ENCODE assay signal across 9 mouse cellular contexts in the genomic region with DNA sequence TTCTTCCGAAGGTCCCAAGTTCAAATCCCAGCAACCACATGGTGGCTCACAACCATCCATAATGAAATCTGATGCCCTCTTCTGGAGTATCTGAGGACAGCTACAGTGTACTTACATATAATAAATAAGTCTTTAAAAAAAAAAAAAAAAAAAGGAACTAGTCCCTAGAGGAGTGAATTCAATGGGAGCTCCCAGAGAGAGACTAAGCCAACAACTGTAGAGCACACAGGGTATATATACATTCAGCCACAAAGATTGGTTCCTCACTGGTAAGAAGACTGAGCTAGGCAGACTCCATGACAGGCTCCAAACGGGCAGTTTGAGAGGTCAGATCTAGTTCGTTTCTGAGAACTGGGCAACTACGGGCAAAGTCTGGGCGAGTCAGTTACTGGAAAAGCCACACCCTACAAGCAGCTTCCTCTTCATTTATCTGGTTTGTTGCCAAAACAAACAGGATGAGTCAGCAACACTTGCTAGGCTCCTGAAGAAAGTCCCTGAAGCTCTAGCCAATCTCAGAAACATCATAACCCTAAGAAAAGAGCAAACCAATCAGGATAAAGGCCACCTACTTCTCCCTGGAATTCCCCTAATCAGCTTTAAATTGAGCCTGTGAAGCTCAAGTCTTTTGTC. TPM values are rescaled to one million over a fixed set of nuclear protein-coding genes. Genes with fewer than 3 reads are reported as not detected.
DNase-seq lines count a peak whose midpoint lies in the region; ATAC-seq and TF ChIP-seq lines count a peak whose summit lies in the region.
"Had no signal": no experiment of that assay in that cellular context is flagged by ENCODE, and none has a peak within 500 bp of the region (broad histone marks: within the 10 kb centered on the region; RNA-seq: fewer than 3 reads in every experiment).

No protein-coding gene starts in this region.

- peak; percentile 19 for TF ChIP-seq POLR2A in myocyte (IDR thresholded peaks at IDR 0.05; ENCODE audit: insufficient read length, low read depth)

- H3K27me3 ChIP-seq in kidney, postnatal 0 days (ENCODE audit: insufficient read depth, low read length): no peaks in the 10 kb centered on the region
- no peaks in the 10 kb centered on the region for H3K27me3 ChIP-seq in myocyte (ENCODE audit: control insufficient read depth, insufficient read depth, insufficient read length)
- H3K27me3 ChIP-seq: embryonic facial prominence, embryonic 15.5 days had no signal

- no peak overlapping the region for H3K4me2 ChIP-seq in kidney, postnatal 0 days (ENCODE audit: low read length)
- H3K4me2 ChIP-seq in myocyte (ENCODE audit: low read depth): peak overlapping the region; percentile 39
- H3K4me2 ChIP-seq: embryonic facial prominence, embryonic 15.5 days had no signal

- no peaks in the 10 kb centered on the region for H3K9me3 ChIP-seq in kidney, postnatal 0 days (replicated peaks; ENCODE audit: low read length)
- H3K9me3 ChIP-seq: embryonic facial prominence, embryonic 15.5 days had no signal

- no peaks in the 10 kb centered on the region for H3K4me1 ChIP-seq in kidney, postnatal 0 days (replicated peaks; ENCODE audit: insufficient read depth, low read length)
- H3K4me1 ChIP-seq: embryonic facial prominence, embryonic 15.5 days had no signal

- no peaks in the 10 kb centered on the region for H3K36me3 ChIP-seq in kidney, postnatal 0 days (ENCODE audit: insufficient read depth, low read length)
- H3K36me3 ChIP-seq in myocyte (ENCODE audit: control insufficient read depth, insufficient read depth): no peaks in the 10 kb centered on the region
- H3K36me3 ChIP-seq: embryonic facial prominence, embryonic 15.5 days had no signal

- ATAC-seq in kidney, postnatal 0 days (replicated peaks; ENCODE audit: low FRiP score, low read depth): no peak

- TF ChIP-seq CTCF in kidney, postnatal 0 days (IDR thresholded peaks at IDR 0.05; ENCODE audit: low read depth): no peak

- intact Hi-C loops in left cerebral cortex, postnatal 25 days (cut with DNase I): no loop called here

- peak; percentile 21 for DNase-seq in thymus, postnatal 0 days (ENCODE audit: low spot score)
- no peak for DNase-seq in thymus, postnatal 4 days
- peak; percentile 11 for DNase-seq in embryo, embryonic 10.5 days (ENCODE audit: low spot score)
- DNase-seq in kidney, postnatal 0 days (ENCODE audit: low spot score): peak; percentile 56
- DNase-seq in cerebellum, adult 11 months: no peak
- no peak for DNase-seq in left cerebral cortex, postnatal 25 days (ENCODE audit: low spot score in 2 of 2)
- DNase-seq in frontal cortex, postnatal 36 days (ENCODE audit: low spot score in 2 of 2): no peak

- H3K79me2 ChIP-seq in myocyte (ENCODE audit: control insufficient read depth, insufficient read depth): no peaks in the 10 kb centered on the region

- H3ac ChIP-seq in myocyte (ENCODE audit: control insufficient read depth, insufficient read length): no peak overlapping the region

- H3K4me3 ChIP-seq in kidney, postnatal 0 days (replicated peaks; ENCODE audit: low read depth, low read length): no peak overlapping the region
- no peak overlapping the region for H3K4me3 ChIP-seq in myocyte
- H3K4me3 ChIP-seq: embryonic facial prominence, embryonic 15.5 days had no signal

- no peak overlapping the region for H3K9ac ChIP-seq in kidney, postnatal 0 days (ENCODE audit: low read depth, low read length)
- H3K9ac ChIP-seq: embryonic facial prominence, embryonic 15.5 days had no signal

- 65% methylated on average over 5 of the region's 5 CpGs for WGBS in kidney, postnatal 0 days

- no peak overlapping the region for H3K27ac ChIP-seq in kidney, postnatal 0 days
- H3K27ac ChIP-seq: embryonic facial prominence, embryonic 15.5 days had no signal

TF ChIP-seq in myocyte, 11 proteins besides CTCF, POLR2A, EP300 and RAD21:
- no peak for TF ChIP-seq POLR2AphosphoS2 (IDR thresholded peaks at IDR 0.05; ENCODE audit: insufficient read length, low read depth)
- no peak for TF ChIP-seq SRF (IDR thresholded peaks at IDR 0.05; ENCODE audit: control insufficient read depth, insufficient read length, low read depth)
- TF ChIP-seq CEBPB (IDR thresholded peaks at IDR 0.05; ENCODE audit: insufficient read depth, poor library complexity, severe bottlenecking): no peak
- no peak for TF ChIP-seq REST (IDR thresholded peaks at IDR 0.05; ENCODE audit: insufficient read depth, insufficient read length)
- TF ChIP-seq TCF3 (IDR thresholded peaks at IDR 0.05; ENCODE audit: insufficient read length, low read depth): no peak
- TF ChIP-seq USF1 (IDR thresholded peaks at IDR 0.05; ENCODE audit: low read depth): no peak
- TF ChIP-seq MYOG (IDR thresholded peaks at IDR 0.05; ENCODE audit: control insufficient read depth in 1 of 3, insufficient read depth in 1 of 3, insufficient read length in 2 of 3, low read depth in 2 of 3): no peak
- TF ChIP-seq MAX (IDR thresholded peaks at IDR 0.05; ENCODE audit: low read depth): no peak
- no peak for TF ChIP-seq E2F4 (IDR thresholded peaks at IDR 0.05; ENCODE audit: insufficient read depth)

RNA-seq across cellular contexts. Expression of a gene that starts 4.9 kb away (rescaled TPM):
- 23.8 and 26.7 TPM in 2 replicates for polyA plus RNA-seq in thymus, postnatal 0 days (2015; fragmentation: Nextera tagmentation; extraction: Ambion mirVana)
- polyA plus RNA-seq in kidney, postnatal 0 days (2015; fragmentation: Nextera tagmentation; extraction: Ambion mirVana): 34.3 and 36.0 TPM in 2 replicates
- 23.2 TPM for polyA plus RNA-seq in myocyte (2012; fragmentation: generic; extraction: Trizol)
- 10 to 100 TPM; 33.8 to 35.1 TPM for total RNA-seq in left cerebral cortex, postnatal 25 days (2021)

RNA-seq across cellular contexts. Expression of a gene that starts 53.7 kb away (rescaled TPM):
- 12.2 and 13.3 TPM in 2 replicates for polyA plus RNA-seq in thymus, postnatal 0 days (2015; fragmentation: Nextera tagmentation; extraction: Ambion mirVana)
- polyA plus RNA-seq in kidney, postnatal 0 days (2015; fragmentation: Nextera tagmentation; extraction: Ambion mirVana): 22.7 and 26.0 TPM in 2 replicates
- 7.2 TPM for polyA plus RNA-seq in myocyte (2012; fragmentation: generic; extraction: Trizol)
- total RNA-seq in left cerebral cortex, postnatal 25 days (2021): 1 to 10 TPM; 1.9 to 3.4 TPM

Comparison
In these comparisons a context has a peak if more than half of its experiments do, and no peak if none do; other contexts are left out.
1. DNase-seq: peak in thymus, postnatal 0 days (single experiment), embryo, embryonic 10.5 days (single experiment) and kidney, postnatal 0 days (single experiment); none in thymus, postnatal 4 days (single experiment), cerebellum, adult 11 months (single experiment), left cerebral cortex, postnatal 25 days (0 of 2) and frontal cortex, postnatal 36 days (0 of 2).